Mouse (Mus musculus): ENCODE data around the gene Ak9.
A peak's percentile ranks its signal among the peaks of the same experiment; 100 is the strongest.

DNA sequence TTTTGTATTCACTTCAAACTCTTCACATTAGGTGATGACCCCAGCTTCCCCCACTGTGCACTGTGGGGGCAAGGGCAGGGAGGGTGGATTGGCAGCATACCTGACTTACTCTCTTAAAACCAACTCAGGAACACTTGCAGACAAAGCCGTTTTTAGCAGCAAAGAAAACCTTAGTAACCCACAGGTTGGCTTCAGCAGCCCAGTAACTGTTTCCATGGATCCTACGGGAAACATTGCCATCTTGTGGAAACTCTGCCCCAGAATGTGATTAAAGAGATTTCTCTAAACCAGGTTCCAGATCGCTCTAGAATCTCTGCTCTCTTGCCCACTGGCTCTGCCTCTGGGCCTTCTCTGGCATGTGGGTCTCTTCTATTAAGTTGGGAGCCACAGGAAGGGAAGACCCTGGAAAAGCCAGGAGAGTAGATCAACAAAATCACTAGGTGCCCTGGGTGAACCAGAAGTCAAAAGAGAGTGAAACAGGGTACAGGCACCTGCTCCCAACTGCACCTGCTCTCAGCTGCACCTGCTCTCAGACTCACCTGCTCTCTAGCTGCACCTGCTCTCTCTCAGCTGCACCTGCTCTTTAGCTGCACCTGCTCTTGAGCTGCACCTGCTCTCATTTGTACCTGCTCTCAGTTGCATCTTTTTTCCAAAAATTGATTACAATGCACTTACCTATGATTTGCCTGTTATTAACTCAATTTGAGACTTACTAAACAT is 100.3 kb downstream of the Ak9 start:
- no peak for TF ChIP-seq POLR2A (IDR thresholded peaks at IDR 0.05; ENCODE audit: borderline replicate concordance, extremely low read depth, insufficient read depth, insufficient read length, poor library complexity, severe bottlenecking)
- TF ChIP-seq CTCF (IDR thresholded peaks at IDR 0.05; ENCODE audit: borderline replicate concordance, extremely low read depth, insufficient read depth, insufficient read length): peak; percentile 31; the same call in 1 of the 2 replicates
